Mouse (Mus musculus): Measurements from ENCODE around the gene Btbd8. TPM values are rescaled to one million over a fixed set of nuclear protein-coding genes. Genes with fewer than 3 reads are reported as not detected.
A peak's percentile ranks its signal among the peaks of the same experiment; 100 is the strongest.

Gene Btbd8
- polyA plus RNA-seq, 1 experiment from 2014 or later, result 11.7 TPM

DNA sequence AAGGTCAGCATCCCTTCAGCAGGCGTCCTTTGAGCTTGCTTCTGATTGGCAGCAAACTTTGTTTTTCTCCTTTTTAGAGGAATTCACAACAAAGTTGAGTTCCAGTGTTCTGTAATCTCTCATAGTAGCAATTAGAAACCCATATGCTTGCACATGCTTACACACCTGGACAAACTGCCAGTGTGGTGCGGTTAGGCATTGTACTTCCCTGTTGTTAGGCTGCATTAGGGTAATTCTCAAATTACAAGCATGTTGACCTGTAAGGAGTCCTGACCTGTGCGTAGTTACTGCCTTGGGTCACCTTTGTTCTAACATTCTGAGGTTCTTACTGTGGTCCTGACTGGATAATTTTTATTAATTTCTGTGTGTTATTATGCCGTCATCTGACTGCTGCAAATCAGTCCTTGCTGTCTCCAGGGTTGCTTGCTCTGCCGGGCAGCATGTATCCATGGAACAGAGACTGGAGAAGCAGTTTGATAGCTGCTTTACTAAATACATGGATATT, 61.1 kb downstream of the Btbd8 start:
- Histone ChIP-seq H3K4me2 (replicated peaks; ENCODE audit: low read depth, low read length) (peak overlapping the region; percentile 6; the same call in 1 of the 2 replicates), H3K27ac (ENCODE audit: low read depth, low read length) (no peak overlapping the region), H3K9ac (ENCODE audit: low read depth, low read length) (no peak overlapping the region), H3K4me3 (ENCODE audit: low read depth, low read length) (no peak overlapping the region), H3K36me3 (ENCODE audit: control insufficient read depth, insufficient read depth, low read length) (no peaks in the 10 kb centered on the region), H3K4me1 (replicated peaks; ENCODE audit: control insufficient read depth, insufficient read depth, low read length) (0 out of 2 replicates have a peak, but pooled peaks cover 2% of the 10 kb centered on the region), H3K9me3 (ENCODE audit: control insufficient read depth, low read length) (no peaks in the 10 kb centered on the region), H3K27me3 (ENCODE audit: control insufficient read depth, insufficient read depth, low read length) (no peaks in the 10 kb centered on the region)
- no peak for ATAC-seq (ENCODE audit: low FRiP score)
- WGBS, result 58% methylated on average over 5 of the region's 5 CpGs
- DNase-seq (ENCODE audit: low spot score), result no peak

DNA sequence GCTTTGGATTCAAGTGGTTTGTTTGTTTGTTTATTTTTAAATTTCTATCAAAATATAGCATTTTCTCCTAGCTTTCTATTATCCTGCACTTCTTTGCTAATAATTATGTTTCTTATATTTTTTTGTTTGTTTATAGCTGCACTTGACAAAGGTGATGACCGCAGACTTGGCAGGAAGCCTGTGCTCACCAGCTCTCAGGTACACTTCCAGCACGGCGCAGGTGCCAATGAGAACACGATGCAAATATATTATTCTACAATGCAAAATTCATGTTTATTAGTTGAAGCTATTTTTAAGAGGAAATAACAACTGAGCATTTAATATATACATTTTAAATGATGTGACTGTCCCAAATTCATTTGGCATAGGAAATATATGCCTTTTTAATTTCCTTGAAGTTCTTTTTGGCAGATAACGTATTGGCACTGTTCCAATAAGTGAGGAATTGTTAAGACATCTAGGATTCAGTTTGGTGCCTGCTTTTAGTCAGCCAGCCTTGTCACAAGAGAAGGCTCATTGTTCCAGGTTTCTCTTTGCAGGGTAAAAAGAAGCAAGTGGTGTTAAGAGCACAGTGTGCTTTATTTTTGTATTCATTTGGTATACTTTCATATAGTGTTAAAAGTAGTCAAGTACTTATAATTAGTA, 62.2 kb downstream of the Btbd8 start:
- H3K4me1 ChIP-seq (replicated peaks; ENCODE audit: control insufficient read depth, insufficient read depth, low read length), result 0 out of 2 replicates have a peak, but pooled peaks cover 2% of the 10 kb centered on the region
- no peaks in the 10 kb centered on the region for H3K27me3 ChIP-seq (ENCODE audit: control insufficient read depth, insufficient read depth, low read length)
- H3K4me3 ChIP-seq (ENCODE audit: low read depth, low read length), result no peak overlapping the region
- no peak overlapping the region for H3K27ac ChIP-seq (ENCODE audit: low read depth, low read length)
- H3K4me2 ChIP-seq (replicated peaks; ENCODE audit: low read depth, low read length), result no peak overlapping the region
- DNase-seq (ENCODE audit: low spot score) (no peak), ATAC-seq (ENCODE audit: low FRiP score) (no peak)
- no peaks in the 10 kb centered on the region for H3K9me3 ChIP-seq (ENCODE audit: control insufficient read depth, low read length)
- no peaks in the 10 kb centered on the region for H3K36me3 ChIP-seq (ENCODE audit: control insufficient read depth, insufficient read depth, low read length)
- H3K9ac ChIP-seq (ENCODE audit: low read depth, low read length), result no peak overlapping the region
- WGBS, result 90% methylated on average over 5 of the region's 5 CpGs

DNA sequence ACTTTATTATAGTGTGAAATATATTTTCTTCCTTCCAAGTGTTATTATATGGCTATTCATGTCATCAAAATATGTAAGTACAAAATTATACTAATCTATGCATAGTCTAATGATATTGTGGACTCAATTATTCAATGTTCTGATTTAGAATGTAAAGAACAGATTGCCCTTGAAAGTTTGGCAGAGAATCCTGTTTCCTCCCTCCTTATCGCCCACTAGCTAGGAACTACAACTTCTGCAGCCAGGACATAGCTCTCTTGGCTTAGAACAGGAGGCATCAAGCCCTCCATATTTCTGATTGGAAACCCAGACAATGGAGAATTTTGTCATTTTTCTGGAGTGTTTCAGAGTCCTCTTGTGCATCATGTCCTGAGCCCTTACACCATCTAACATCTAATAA, 62.9 kb downstream of the Btbd8 start:
- no peak for ATAC-seq (ENCODE audit: low FRiP score)
- no peak overlapping the region for H3K9ac ChIP-seq (ENCODE audit: low read depth, low read length)
- H3K36me3 ChIP-seq (ENCODE audit: control insufficient read depth, insufficient read depth, low read length), result no peaks in the 10 kb centered on the region
- no peak overlapping the region for H3K4me2 ChIP-seq (replicated peaks; ENCODE audit: low read depth, low read length)
- DNase-seq (ENCODE audit: low spot score), result no peak
- H3K27me3 ChIP-seq (ENCODE audit: control insufficient read depth, insufficient read depth, low read length), result no peaks in the 10 kb centered on the region
- H3K9me3 ChIP-seq (ENCODE audit: control insufficient read depth, low read length), result no peaks in the 10 kb centered on the region
- H3K4me1 ChIP-seq (replicated peaks; ENCODE audit: control insufficient read depth, insufficient read depth, low read length), result 0 out of 2 replicates have a peak, but pooled peaks cover 2% of the 10 kb centered on the region
- H3K4me3 ChIP-seq (ENCODE audit: low read depth, low read length), result no peak overlapping the region
- H3K27ac ChIP-seq (ENCODE audit: low read depth, low read length), result no peak overlapping the region
- WGBS, result 100% methylated on average over 1 of the region's 1 CpGs

DNA sequence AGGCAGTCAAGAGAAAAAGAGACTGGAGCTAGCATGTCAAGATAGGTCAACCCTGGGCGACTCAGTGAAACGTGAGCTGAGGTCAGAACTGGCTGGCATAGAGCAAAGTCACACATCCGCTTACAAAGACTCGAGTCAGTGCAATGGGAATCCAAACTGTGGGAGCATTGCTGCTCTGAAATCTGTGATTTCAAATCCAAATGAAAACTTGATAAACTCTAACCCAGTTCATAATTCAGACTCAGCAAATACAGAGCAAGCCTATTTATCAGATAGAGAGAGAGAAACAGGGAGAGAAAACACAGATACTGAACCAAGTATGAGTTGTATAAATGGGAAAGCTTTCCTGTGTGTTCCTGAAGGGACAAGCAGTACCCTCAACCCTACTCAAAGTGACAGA, 69.5 kb downstream of the Btbd8 start, which contains the start of gene Gm42669:
TSS of gene Gm42669 (plus strand) at position 301 of the 400 bp plus-strand sequence.
- Histone ChIP-seq H3K4me1 (replicated peaks; ENCODE audit: control insufficient read depth, insufficient read depth, low read length) (no peaks in the 10 kb centered on the region), H3K9me3 (ENCODE audit: control insufficient read depth, low read length) (no peaks in the 10 kb centered on the region), H3K36me3 (ENCODE audit: control insufficient read depth, insufficient read depth, low read length) (no peaks in the 10 kb centered on the region), H3K4me2 (replicated peaks; ENCODE audit: low read depth, low read length) (no peak within 1 kb of the TSS), H3K27ac (ENCODE audit: low read depth, low read length) (no peak within 1 kb of the TSS), H3K27me3 (ENCODE audit: control insufficient read depth, insufficient read depth, low read length) (no peaks in the 10 kb centered on the region), H3K4me3 (ENCODE audit: low read depth, low read length) (no peak within 1 kb of the TSS), H3K9ac (ENCODE audit: low read depth, low read length) (no peak within 1 kb of the TSS)
- DNase-seq (ENCODE audit: low spot score), result no peak
- WGBS, result 72% methylated on average over 4 of the region's 4 CpGs
- ATAC-seq (ENCODE audit: low FRiP score), result no peak

DNA sequence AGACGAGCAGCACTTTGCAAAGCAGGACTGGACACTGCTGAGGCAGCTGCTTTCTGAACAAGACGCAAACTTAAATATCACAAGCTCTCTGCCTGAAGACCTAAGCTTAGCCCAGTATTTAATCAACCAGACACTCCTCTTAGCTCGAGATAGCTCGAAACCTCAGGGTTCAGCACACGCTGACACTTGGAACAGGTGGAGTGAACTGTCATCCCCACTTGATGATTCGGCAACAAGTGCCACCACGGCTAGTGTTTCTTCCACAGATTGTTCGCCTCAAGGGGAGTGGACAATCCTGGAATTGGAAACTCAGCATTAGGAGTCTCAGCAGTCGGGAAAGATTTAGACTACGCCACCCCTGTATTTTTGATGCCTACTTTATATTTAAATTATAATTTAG, 72.7 kb downstream of the Btbd8 start:
- Histone ChIP-seq H3K9me3 (ENCODE audit: control insufficient read depth, low read length) (no peaks in the 10 kb centered on the region), H3K27me3 (ENCODE audit: control insufficient read depth, insufficient read depth, low read length) (no peaks in the 10 kb centered on the region), H3K4me3 (ENCODE audit: low read depth, low read length) (no peak overlapping the region), H3K9ac (ENCODE audit: low read depth, low read length) (no peak overlapping the region), H3K36me3 (ENCODE audit: control insufficient read depth, insufficient read depth, low read length) (no peaks in the 10 kb centered on the region), H3K4me2 (replicated peaks; ENCODE audit: low read depth, low read length) (no peak overlapping the region), H3K4me1 (replicated peaks; ENCODE audit: control insufficient read depth, insufficient read depth, low read length) (no peaks in the 10 kb centered on the region), H3K27ac (ENCODE audit: low read depth, low read length) (no peak overlapping the region)
- 88% methylated on average over 10 of the region's 10 CpGs for WGBS
- ATAC-seq (ENCODE audit: low FRiP score) (no peak), DNase-seq (ENCODE audit: low spot score) (no peak)

DNA sequence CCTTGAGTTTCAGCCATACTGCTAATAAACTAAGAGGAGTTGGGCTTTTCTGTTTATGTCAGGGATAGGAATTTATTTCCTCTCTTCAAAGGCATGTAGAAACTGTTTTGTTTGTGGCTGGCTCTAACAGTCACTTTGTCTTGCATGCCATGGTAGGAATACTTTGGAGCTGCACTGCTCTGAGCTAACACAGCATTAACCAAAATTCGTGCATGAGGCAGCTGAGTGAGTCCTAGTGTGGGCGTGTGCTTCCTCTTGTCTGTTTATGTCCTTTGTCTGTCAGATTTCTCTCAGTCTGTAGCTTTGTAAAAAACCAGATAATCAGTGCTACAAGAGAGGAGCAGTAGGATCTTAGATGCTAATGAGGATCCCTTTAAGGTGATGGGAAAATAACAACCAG, 73.5 kb downstream of the Btbd8 start:
- H3K4me3 ChIP-seq (ENCODE audit: low read depth, low read length), result no peak overlapping the region
- H3K36me3 ChIP-seq (ENCODE audit: control insufficient read depth, insufficient read depth, low read length), result no peaks in the 10 kb centered on the region
- WGBS, result 61% methylated on average over 2 of the region's 2 CpGs
- no peak for DNase-seq (ENCODE audit: low spot score)
- ATAC-seq (ENCODE audit: low FRiP score), result no peak
- no peaks in the 10 kb centered on the region for H3K27me3 ChIP-seq (ENCODE audit: control insufficient read depth, insufficient read depth, low read length)
- H3K4me1 ChIP-seq (replicated peaks; ENCODE audit: control insufficient read depth, insufficient read depth, low read length), result no peaks in the 10 kb centered on the region
- H3K9me3 ChIP-seq (ENCODE audit: control insufficient read depth, low read length), result no peaks in the 10 kb centered on the region
- H3K27ac ChIP-seq (ENCODE audit: low read depth, low read length), result no peak overlapping the region
- no peak overlapping the region for H3K4me2 ChIP-seq (replicated peaks; ENCODE audit: low read depth, low read length)
- no peak overlapping the region for H3K9ac ChIP-seq (ENCODE audit: low read depth, low read length)

DNA sequence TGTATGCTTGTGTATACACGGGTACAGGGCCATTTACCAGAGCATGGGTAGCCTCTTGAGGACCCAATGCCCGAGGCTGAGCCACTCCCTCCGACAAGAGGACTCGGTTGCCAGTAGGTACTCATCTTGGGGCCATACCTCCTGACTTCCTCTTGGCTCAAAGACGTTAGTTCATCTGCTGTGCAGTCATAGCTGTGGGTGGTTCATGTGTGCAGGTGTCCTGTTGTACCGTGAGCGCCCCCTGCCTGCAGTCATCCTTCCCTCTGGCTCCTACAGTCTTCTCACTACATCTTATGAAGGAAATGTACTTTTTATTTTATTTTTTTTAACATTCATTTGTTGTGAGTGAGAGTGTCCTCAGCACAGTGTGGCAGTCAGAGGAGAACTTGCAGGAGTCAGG, 75.8 kb downstream of the Btbd8 start:
- H3K9ac ChIP-seq (ENCODE audit: low read depth, low read length), result no peak overlapping the region
- WGBS, result 57% methylated on average over 7 of the region's 7 CpGs
- ATAC-seq (ENCODE audit: low FRiP score) (0 out of 2 replicates have a peak, but pooled peaks have one; percentile 19), DNase-seq (ENCODE audit: low spot score) (peak; percentile 65)
- H3K27me3 ChIP-seq (ENCODE audit: control insufficient read depth, insufficient read depth, low read length), result no peaks in the 10 kb centered on the region
- no peak overlapping the region for H3K4me2 ChIP-seq (replicated peaks; ENCODE audit: low read depth, low read length)
- H3K4me1 ChIP-seq (replicated peaks; ENCODE audit: control insufficient read depth, insufficient read depth, low read length), result no peaks in the 10 kb centered on the region
- no peak overlapping the region for H3K4me3 ChIP-seq (ENCODE audit: low read depth, low read length)
- no peaks in the 10 kb centered on the region for H3K36me3 ChIP-seq (ENCODE audit: control insufficient read depth, insufficient read depth, low read length)
- no peaks in the 10 kb centered on the region for H3K9me3 ChIP-seq (ENCODE audit: control insufficient read depth, low read length)
- no peak overlapping the region for H3K27ac ChIP-seq (ENCODE audit: low read depth, low read length)

DNA sequence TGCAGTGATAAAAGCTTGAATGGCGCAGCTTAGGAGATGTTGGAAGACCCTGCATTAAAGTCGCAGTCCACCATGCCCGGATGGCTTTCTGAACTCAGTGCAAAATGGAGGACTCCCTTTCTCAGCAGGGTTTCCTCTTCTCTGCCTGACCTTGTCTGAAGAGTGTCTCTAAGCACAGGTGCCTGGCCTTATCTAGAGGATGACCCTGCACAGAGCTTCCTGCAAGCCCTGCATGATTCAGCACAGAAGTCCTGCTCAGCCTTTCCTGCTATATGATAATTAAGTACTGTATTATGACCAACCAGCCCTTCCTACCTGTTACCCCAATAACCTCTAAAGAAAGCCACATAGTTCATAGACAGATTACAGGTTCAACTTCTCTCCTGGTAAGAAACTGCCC, 77.7 kb downstream of the Btbd8 start:
- H3K4me3 ChIP-seq (ENCODE audit: low read depth, low read length), result no peak overlapping the region
- H3K36me3 ChIP-seq (ENCODE audit: control insufficient read depth, insufficient read depth, low read length), result no peaks in the 10 kb centered on the region
- no peak overlapping the region for H3K4me2 ChIP-seq (replicated peaks; ENCODE audit: low read depth, low read length)
- DNase-seq (ENCODE audit: low spot score) (no peak), ATAC-seq (ENCODE audit: low FRiP score) (no peak)
- H3K9me3 ChIP-seq (ENCODE audit: control insufficient read depth, low read length), result no peaks in the 10 kb centered on the region
- 94% methylated on average over 3 of the region's 3 CpGs for WGBS
- H3K27me3 ChIP-seq (ENCODE audit: control insufficient read depth, insufficient read depth, low read length), result no peaks in the 10 kb centered on the region
- no peaks in the 10 kb centered on the region for H3K4me1 ChIP-seq (replicated peaks; ENCODE audit: control insufficient read depth, insufficient read depth, low read length)
- H3K9ac ChIP-seq (ENCODE audit: low read depth, low read length), result no peak overlapping the region
- no peak overlapping the region for H3K27ac ChIP-seq (ENCODE audit: low read depth, low read length)

DNA sequence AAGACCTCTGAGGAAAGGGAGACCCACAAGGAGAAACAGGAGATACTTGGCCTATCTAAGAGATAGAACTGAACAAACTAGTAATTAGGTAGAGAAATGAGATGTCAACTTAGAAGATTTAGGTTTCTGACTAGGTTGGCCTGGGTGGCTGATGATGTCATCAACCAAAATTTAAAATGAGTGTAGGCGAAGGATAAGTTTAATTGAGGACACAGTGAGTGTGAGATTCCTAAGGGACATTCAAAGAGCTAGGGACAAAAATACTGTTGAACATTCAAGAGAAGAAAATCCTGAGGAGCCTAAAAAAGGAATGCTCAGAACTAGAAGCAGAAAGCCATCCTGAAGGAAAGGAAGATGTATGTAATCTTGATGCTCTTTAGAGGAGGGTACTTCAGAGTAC, 78.3 kb downstream of the Btbd8 start:
- no peak overlapping the region for H3K27ac ChIP-seq (ENCODE audit: low read depth, low read length)
- no peaks in the 10 kb centered on the region for H3K9me3 ChIP-seq (ENCODE audit: control insufficient read depth, low read length)
- no peak for DNase-seq (ENCODE audit: low spot score)
- no peak overlapping the region for H3K4me2 ChIP-seq (replicated peaks; ENCODE audit: low read depth, low read length)
- ATAC-seq (ENCODE audit: low FRiP score), result no peak
- H3K4me3 ChIP-seq (ENCODE audit: low read depth, low read length), result no peak overlapping the region
- H3K9ac ChIP-seq (ENCODE audit: low read depth, low read length), result no peak overlapping the region
- H3K4me1 ChIP-seq (replicated peaks; ENCODE audit: control insufficient read depth, insufficient read depth, low read length), result no peaks in the 10 kb centered on the region
- whole genome bisulfite sequencing, result 93% methylated on average over 1 of the region's 1 CpGs
- H3K27me3 ChIP-seq (ENCODE audit: control insufficient read depth, insufficient read depth, low read length), result no peaks in the 10 kb centered on the region
- no peaks in the 10 kb centered on the region for H3K36me3 ChIP-seq (ENCODE audit: control insufficient read depth, insufficient read depth, low read length)
